In genomic region chr19:57452492-57453217, GRCm38 (mm10) we compare ENCODE assay signal across 8 mouse cellular contexts. TPM values are rescaled to one million over a fixed set of nuclear protein-coding genes. Genes with fewer than 3 reads are reported as not detected.
DNase-seq lines count a peak whose midpoint lies in the region; ATAC-seq and TF ChIP-seq lines count a peak whose summit lies in the region.

Gene Trub1, plus strand, starts transcription at chr19:57452912.

- no peaks in the 10 kb centered on the region for H3K27me3 ChIP-seq in hindbrain, postnatal 0 days (ENCODE audit: insufficient read depth, low read length)

- no peaks in the 10 kb centered on the region for H3K9me3 ChIP-seq in hindbrain, postnatal 0 days (ENCODE audit: low read length)

- peak within 1 kb of the TSS; percentile 84 for H3K4me3 ChIP-seq in gastrocnemius, adult 2 months
- peak within 1 kb of the TSS; percentile 82 for H3K4me3 ChIP-seq in hindbrain, postnatal 0 days (ENCODE audit: low read length)
- H3K4me3 ChIP-seq in left cerebral cortex, adult 2 months, result peak within 1 kb of the TSS; percentile 91

- no peak for TF ChIP-seq CTCF in gastrocnemius, adult 2 months (IDR thresholded peaks at IDR 0.05)
- TF ChIP-seq CTCF in hindbrain, postnatal 0 days (IDR thresholded peaks at IDR 0.05; ENCODE audit: low read depth), result no peak
- TF ChIP-seq CTCF in left cerebral cortex, adult 2 months (IDR thresholded peaks at IDR 0.05), result no peak

- peak; percentile 86 for DNase-seq in gastrocnemius, adult 2 months
- DNase-seq in hindbrain, postnatal 0 days (ENCODE audit: low spot score), result peak; percentile 94
- peak; percentile 80 to 81 for DNase-seq in left cerebral cortex, adult 2 months (ENCODE audit: extremely low spot score in 1 of 2, low spot score in 2 of 2)
- DNase-seq in right cerebral cortex, adult 2 months (ENCODE audit: low spot score in 2 of 2), result peak; percentile 87 to 94
- peak; percentile 73 to 82 for DNase-seq in urinary bladder, postnatal 36 days (ENCODE audit: low spot score in 2 of 2)

- 4% methylated on average over 26 of the region's 26 CpGs for WGBS in hindbrain, postnatal 0 days

- peak within 1 kb of the TSS; percentile 68 for H3K9ac ChIP-seq in hindbrain, postnatal 0 days (replicated peaks; ENCODE audit: low read length)

- peak; percentile 100 for ATAC-seq in activated CD4-positive, CD25-positive, alpha-beta regulatory T cell, adult 4 months
- ATAC-seq in common myeloid progenitor, adult 5-6 weeks (replicated peaks; ENCODE audit: low read depth, poor library complexity, severe bottlenecking), result peak; percentile 97
- peak; percentile 99 for ATAC-seq in hindbrain, postnatal 0 days
- ATAC-seq in megakaryocyte, adult 5-6 weeks (ENCODE audit: poor library complexity, severe bottlenecking), result peak; percentile 99

- H3K27ac ChIP-seq in gastrocnemius, adult 2 months, result peak within 1 kb of the TSS; percentile 87
- H3K27ac ChIP-seq in hindbrain, postnatal 0 days, result peak within 1 kb of the TSS; percentile 62; the same call in 1 of the 2 replicates
- H3K27ac ChIP-seq in left cerebral cortex, adult 2 months, result peak within 1 kb of the TSS; percentile 82

- no peaks in the 10 kb centered on the region for H3K4me1 ChIP-seq in hindbrain, postnatal 0 days (ENCODE audit: insufficient read depth, low read length)

- peak within 1 kb of the TSS; percentile 77 for H3K4me2 ChIP-seq in hindbrain, postnatal 0 days (ENCODE audit: low read depth, low read length)

- no peaks in the 10 kb centered on the region for H3K36me3 ChIP-seq in hindbrain, postnatal 0 days (ENCODE audit: insufficient read depth, low read length)

- intact Hi-C loops in gastrocnemius, adult 2 months (cut with DNase I), result loop anchor here (2.0 kb wide), 1 partner anchor 48 kb away; no protein-coding TSS in a partner anchor
- intact Hi-C loops in left cerebral cortex, adult 2 months (cut with DNase I), result loop anchor here (2.0 to 10.0 kb wide), 3 partner anchors 48 to 298 kb away; partner anchors contain the start of gene Fam160b1

RNA-seq across cellular contexts. Expression of gene Trub1, which starts in this region (rescaled TPM):
- 1 to 10 TPM; 5.7 to 9.7 TPM for polyA plus RNA-seq in activated CD4-positive, CD25-positive, alpha-beta regulatory T cell, adult 4 months (2017; shearing (Covaris generic))
- total RNA-seq in common myeloid progenitor, adult 5-6 weeks (2017), result 20.1 and 20.6 TPM in 2 replicates
- total RNA-seq in gastrocnemius, adult 2 months (2021), result 1 to 10 TPM; 3.8 to 6.9 TPM
- 12.7 TPM in 2 replicates for total RNA-seq in hindbrain, postnatal 0 days (2014; rRNA removed)
- polyA plus RNA-seq in hindbrain, postnatal 0 days (2015; fragmentation: Nextera tagmentation; extraction: Ambion mirVana), result 13.8 and 14.0 TPM in 2 replicates
- 10 to 100 TPM; 14.3 to 18.9 TPM for total RNA-seq in left cerebral cortex, adult 2 months (2021)
- 2.1 and 3.9 TPM in 2 replicates for total RNA-seq in megakaryocyte, adult 5-6 weeks (2015)
- total RNA-seq in megakaryocyte, adult 5-6 weeks (2017), result 3.5 and 3.6 TPM in 2 replicates

Comparison
In these comparisons a context has a peak if more than half of its experiments do, and no peak if none do; other contexts are left out.
1. Peak in every context shown above with its lines: DNase-seq, ATAC-seq, H3K4me3 ChIP-seq and H3K27ac ChIP-seq.